7 mouse cellular contexts compared by ENCODE assay signal in the genomic region with DNA sequence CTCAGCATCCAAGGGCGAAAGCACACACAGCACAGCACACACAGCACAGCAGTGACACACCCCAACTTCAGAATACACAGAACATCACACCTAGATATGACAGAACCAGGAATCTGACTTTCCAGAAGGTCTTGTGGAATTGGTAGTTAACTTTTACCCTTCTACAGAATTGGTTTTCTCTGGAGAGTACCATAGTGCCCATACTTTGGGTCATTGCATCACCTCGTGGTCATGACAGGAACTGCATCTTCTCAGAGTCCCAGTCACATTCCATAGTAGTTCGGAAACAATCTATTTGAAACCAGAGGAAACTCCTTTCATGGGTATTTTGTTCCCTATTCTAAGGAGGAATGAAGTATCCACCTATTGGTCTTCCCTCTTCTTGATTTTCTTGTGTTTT.
DNase-seq lines count a peak whose midpoint lies in the region; ATAC-seq lines count a peak whose summit lies in the region.

No protein-coding gene starts in this region.

- intact Hi-C loops in gastrocnemius, postnatal 14 days (cut with DNase I; ENCODE audit: low total_unique reads), result loop anchor here (2.0 to 10.0 kb wide), 3 partner anchors 65 to 391 kb away; no protein-coding TSS in a partner anchor

- peak; percentile 58 for DNase-seq in CD4-positive helper T cell, adult 2 months (ENCODE audit: low read depth, low spot score)
- peak; percentile 54 for DNase-seq in ES-CJ7 (ENCODE audit: low read depth, low spot score)
- DNase-seq in cerebellum, postnatal 14 days, result peak; percentile 79 to 85
- peak; percentile 31 for DNase-seq in gastrocnemius, postnatal 14 days
- DNase-seq in kidney, postnatal 10 days, result peak; percentile 82
- DNase-seq in lung, adult 18-20 months, result peak; percentile 35 to 52

- ATAC-seq in neutrophil, adult 5-6 weeks (ENCODE audit: extremely low read depth, insufficient number of reproducible peaks, low FRiP score, poor library complexity, severe bottlenecking), result peak; percentile 48; the same call in 1 of the 2 replicates

Comparison
In these comparisons a context has a peak if more than half of its experiments do, and no peak if none do; other contexts are left out.
1. Peak in every context shown above with its lines: DNase-seq and ATAC-seq.
2. DNase-seq: peak in every context shown above with its lines; median percentile 82 in cerebellum, postnatal 14 days; 82 in kidney, postnatal 10 days; 58 in CD4-positive helper T cell, adult 2 months; 54 in ES-CJ7; 44 in lung, adult 18-20 months; 31 in gastrocnemius, postnatal 14 days.